Mouse (Mus musculus): ENCODE results near the gene Col25a1. TPM values are rescaled to one million over a fixed set of nuclear protein-coding genes. Genes with fewer than 3 reads are reported as not detected.

Col25a1 gene
- polyA plus RNA-seq, 1 experiment from 2014 or later, result 17.1 TPM

- Histone ChIP-seq H3K4me1 (ENCODE audit: control insufficient read depth, insufficient read depth, low read length) (no peaks in the 10 kb centered on the region), H3K27ac (replicated peaks; ENCODE audit: low read depth, low read length) (no peak overlapping the region), H3K9ac (replicated peaks; ENCODE audit: low read length) (no peak overlapping the region), H3K4me3 (replicated peaks; ENCODE audit: low read depth, low read length) (no peak overlapping the region), H3K27me3 (ENCODE audit: control insufficient read depth, insufficient read depth, low read length) (no peaks in the 10 kb centered on the region), H3K4me2 (ENCODE audit: low read length) (no peak overlapping the region), H3K36me3 (ENCODE audit: control insufficient read depth, insufficient read depth, low read length) (no peaks in the 10 kb centered on the region), H3K9me3 (ENCODE audit: control insufficient read depth, low read length) (no peaks in the 10 kb centered on the region)
- ATAC-seq (ENCODE audit: low FRiP score, low TSS enrichment), result no peak
- no peak for DNase-seq
- 72% methylated on average over 1 of the region's 1 CpGs for WGBS
Observed at GRCm38 (mm10) chr3:130237852-130238251, 106.6 kb downstream of the Col25a1 start.

DNA sequence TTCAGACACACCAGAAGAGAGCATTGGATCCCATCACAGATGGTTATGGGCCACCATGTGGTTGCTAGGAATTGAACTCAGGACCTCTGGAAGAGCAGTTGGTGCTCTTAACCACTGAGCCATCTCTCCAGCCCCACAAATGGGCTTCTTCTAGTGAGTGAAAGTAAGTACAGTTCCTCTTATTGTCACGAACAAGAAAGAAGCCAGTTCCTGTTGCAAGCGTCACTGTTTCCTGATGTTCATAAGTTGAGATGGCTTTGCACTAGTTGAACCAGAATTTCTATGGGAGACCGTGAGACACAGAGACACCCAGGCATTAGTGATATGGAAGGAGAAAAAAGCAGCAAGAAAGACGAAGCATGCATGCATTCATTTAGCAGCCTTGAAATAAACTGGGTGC lies 110.6 kb downstream of the Col25a1 start:
- Histone ChIP-seq H3K36me3 (ENCODE audit: control insufficient read depth, insufficient read depth, low read length) (no peaks in the 10 kb centered on the region), H3K4me2 (ENCODE audit: low read length) (no peak overlapping the region), H3K27me3 (ENCODE audit: control insufficient read depth, insufficient read depth, low read length) (no peaks in the 10 kb centered on the region), H3K4me1 (ENCODE audit: control insufficient read depth, insufficient read depth, low read length) (no peaks in the 10 kb centered on the region), H3K9ac (replicated peaks; ENCODE audit: low read length) (no peak overlapping the region), H3K27ac (replicated peaks; ENCODE audit: low read depth, low read length) (no peak overlapping the region), H3K4me3 (replicated peaks; ENCODE audit: low read depth, low read length) (no peak overlapping the region), H3K9me3 (ENCODE audit: control insufficient read depth, low read length) (no peaks in the 10 kb centered on the region)
- DNase-seq (no peak), ATAC-seq (ENCODE audit: low FRiP score, low TSS enrichment) (no peak)
- WGBS, result 97% methylated on average over 4 of the region's 4 CpGs

DNA sequence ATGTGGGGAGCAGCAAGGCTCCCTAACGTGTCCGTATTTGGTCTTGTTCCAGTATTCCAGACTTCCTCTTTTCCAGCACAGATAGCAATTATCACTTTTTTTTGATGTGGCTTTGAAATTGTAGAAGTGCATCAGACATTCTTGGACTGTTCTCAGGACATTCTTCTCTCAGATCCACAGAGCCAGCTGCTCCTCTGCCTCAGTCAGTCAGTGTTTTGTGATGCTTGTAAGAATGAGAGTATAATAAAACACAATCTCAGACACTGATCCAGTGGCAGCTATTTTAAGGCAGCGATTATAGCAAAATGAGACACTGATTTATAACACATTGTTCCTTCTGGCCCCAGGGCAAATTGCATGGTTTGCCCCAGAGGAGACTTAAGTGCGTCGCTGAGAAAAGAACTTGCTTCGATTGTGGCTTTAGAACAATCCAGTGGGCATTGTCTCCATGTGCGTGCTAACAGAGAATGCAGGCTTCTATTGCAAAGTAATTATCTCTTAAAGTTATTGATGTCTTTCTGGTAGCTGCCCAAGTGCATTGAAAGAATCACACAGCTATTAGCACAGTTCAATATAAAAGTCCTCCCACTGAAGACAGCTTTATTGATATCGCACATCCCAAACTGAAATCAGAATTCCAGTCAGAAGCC lies 111.5 kb downstream of the Col25a1 start:
- Histone ChIP-seq H3K27me3 (ENCODE audit: control insufficient read depth, insufficient read depth, low read length) (no peaks in the 10 kb centered on the region), H3K36me3 (ENCODE audit: control insufficient read depth, insufficient read depth, low read length) (no peaks in the 10 kb centered on the region), H3K9me3 (ENCODE audit: control insufficient read depth, low read length) (no peaks in the 10 kb centered on the region), H3K4me3 (replicated peaks; ENCODE audit: low read depth, low read length) (no peak overlapping the region), H3K4me1 (ENCODE audit: control insufficient read depth, insufficient read depth, low read length) (no peaks in the 10 kb centered on the region), H3K9ac (replicated peaks; ENCODE audit: low read length) (no peak overlapping the region), H3K4me2 (ENCODE audit: low read length) (no peak overlapping the region), H3K27ac (replicated peaks; ENCODE audit: low read depth, low read length) (no peak overlapping the region)
- DNase-seq, result peak; percentile 54
- ATAC-seq (ENCODE audit: low FRiP score, low TSS enrichment), result no peak
- WGBS, result 54% methylated on average over 8 of the region's 8 CpGs

- 88% methylated on average over 7 of the region's 7 CpGs for WGBS
- H3K9ac ChIP-seq (replicated peaks; ENCODE audit: low read length), result no peak overlapping the region
- DNase-seq (no peak), ATAC-seq (ENCODE audit: low FRiP score, low TSS enrichment) (no peak)
- no peak overlapping the region for H3K4me2 ChIP-seq (ENCODE audit: low read length)
- H3K4me3 ChIP-seq (replicated peaks; ENCODE audit: low read depth, low read length), result no peak overlapping the region
- no peaks in the 10 kb centered on the region for H3K36me3 ChIP-seq (ENCODE audit: control insufficient read depth, insufficient read depth, low read length)
- H3K27ac ChIP-seq (replicated peaks; ENCODE audit: low read depth, low read length), result no peak overlapping the region
- H3K27me3 ChIP-seq (ENCODE audit: control insufficient read depth, insufficient read depth, low read length), result no peaks in the 10 kb centered on the region
- no peaks in the 10 kb centered on the region for H3K4me1 ChIP-seq (ENCODE audit: control insufficient read depth, insufficient read depth, low read length)
- H3K9me3 ChIP-seq (ENCODE audit: control insufficient read depth, low read length), result no peaks in the 10 kb centered on the region
Observed at GRCm38 (mm10) chr3:130252355-130252754, 121.1 kb downstream of the Col25a1 start.

GRCm38 (mm10) chr3:130256059-130256458 lies 124.8 kb downstream of the Col25a1 start:
- WGBS, result 93% methylated on average over 3 of the region's 3 CpGs
- Histone ChIP-seq H3K9ac (replicated peaks; ENCODE audit: low read length) (no peak overlapping the region), H3K27ac (replicated peaks; ENCODE audit: low read depth, low read length) (no peak overlapping the region), H3K27me3 (ENCODE audit: control insufficient read depth, insufficient read depth, low read length) (no peaks in the 10 kb centered on the region), H3K36me3 (ENCODE audit: control insufficient read depth, insufficient read depth, low read length) (no peaks in the 10 kb centered on the region), H3K4me2 (ENCODE audit: low read length) (no peak overlapping the region), H3K9me3 (ENCODE audit: control insufficient read depth, low read length) (no peaks in the 10 kb centered on the region), H3K4me3 (replicated peaks; ENCODE audit: low read depth, low read length) (no peak overlapping the region), H3K4me1 (ENCODE audit: control insufficient read depth, insufficient read depth, low read length) (no peaks in the 10 kb centered on the region)
- ATAC-seq (ENCODE audit: low FRiP score, low TSS enrichment) (no peak), DNase-seq (no peak)

- Histone ChIP-seq H3K4me1 (ENCODE audit: control insufficient read depth, insufficient read depth, low read length) (no peaks in the 10 kb centered on the region), H3K27ac (replicated peaks; ENCODE audit: low read depth, low read length) (no peak overlapping the region), H3K27me3 (ENCODE audit: control insufficient read depth, insufficient read depth, low read length) (no peaks in the 10 kb centered on the region), H3K36me3 (ENCODE audit: control insufficient read depth, insufficient read depth, low read length) (no peaks in the 10 kb centered on the region), H3K9me3 (ENCODE audit: control insufficient read depth, low read length) (no peaks in the 10 kb centered on the region), H3K4me3 (replicated peaks; ENCODE audit: low read depth, low read length) (no peak overlapping the region), H3K9ac (replicated peaks; ENCODE audit: low read length) (no peak overlapping the region), H3K4me2 (ENCODE audit: low read length) (no peak overlapping the region)
- ATAC-seq (ENCODE audit: low FRiP score, low TSS enrichment) (no peak), DNase-seq (no peak)
- WGBS, result 92% methylated on average over 7 of the region's 7 CpGs
Observed at GRCm38 (mm10) chr3:130256610-130257009, 125.3 kb downstream of the Col25a1 start.

DNA sequence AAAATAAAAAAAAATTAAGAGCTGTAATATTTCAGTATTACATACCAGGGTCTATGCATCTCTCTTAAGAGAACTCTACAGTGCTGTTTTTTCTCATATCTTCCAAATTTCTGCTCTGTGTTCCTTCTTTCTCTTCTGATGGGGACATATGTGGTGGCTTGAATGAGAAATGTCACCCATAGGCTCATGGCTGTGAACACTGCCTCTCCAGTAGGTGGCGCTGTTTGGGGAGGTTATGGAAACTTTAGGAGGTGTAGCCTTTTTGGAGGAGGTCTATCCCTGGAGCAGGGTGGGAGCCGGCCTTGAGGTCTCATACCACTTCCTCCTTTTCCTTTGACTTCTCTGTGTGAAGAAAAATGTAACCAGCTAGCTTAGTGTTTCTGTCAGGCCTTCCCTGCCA lies 128.4 kb downstream of the Col25a1 start:
- Histone ChIP-seq H3K9ac (replicated peaks; ENCODE audit: low read length) (no peak overlapping the region), H3K27ac (replicated peaks; ENCODE audit: low read depth, low read length) (no peak overlapping the region), H3K4me3 (replicated peaks; ENCODE audit: low read depth, low read length) (no peak overlapping the region), H3K36me3 (ENCODE audit: control insufficient read depth, insufficient read depth, low read length) (no peaks in the 10 kb centered on the region), H3K4me1 (ENCODE audit: control insufficient read depth, insufficient read depth, low read length) (no peaks in the 10 kb centered on the region), H3K4me2 (ENCODE audit: low read length) (no peak overlapping the region), H3K9me3 (ENCODE audit: control insufficient read depth, low read length) (no peaks in the 10 kb centered on the region), H3K27me3 (ENCODE audit: control insufficient read depth, insufficient read depth, low read length) (no peaks in the 10 kb centered on the region)
- ATAC-seq (ENCODE audit: low FRiP score, low TSS enrichment) (no peak), DNase-seq (no peak)
- 94% methylated on average over 2 of the region's 2 CpGs for WGBS

GRCm38 (mm10) chr3:130260316-130260715 lies 129.0 kb downstream of the Col25a1 start:
- H3K27ac ChIP-seq (replicated peaks; ENCODE audit: low read depth, low read length), result no peak overlapping the region
- 89% methylated on average over 2 of the region's 2 CpGs for WGBS
- H3K36me3 ChIP-seq (ENCODE audit: control insufficient read depth, insufficient read depth, low read length), result no peaks in the 10 kb centered on the region
- no peaks in the 10 kb centered on the region for H3K27me3 ChIP-seq (ENCODE audit: control insufficient read depth, insufficient read depth, low read length)
- no peak for ATAC-seq (ENCODE audit: low FRiP score, low TSS enrichment)
- no peak overlapping the region for H3K4me3 ChIP-seq (replicated peaks; ENCODE audit: low read depth, low read length)
- H3K9ac ChIP-seq (replicated peaks; ENCODE audit: low read length), result no peak overlapping the region
- H3K4me1 ChIP-seq (ENCODE audit: control insufficient read depth, insufficient read depth, low read length), result no peaks in the 10 kb centered on the region
- H3K4me2 ChIP-seq (ENCODE audit: low read length), result no peak overlapping the region
- no peak for DNase-seq
- no peaks in the 10 kb centered on the region for H3K9me3 ChIP-seq (ENCODE audit: control insufficient read depth, low read length)

GRCm38 (mm10) chr3:130265104-130265503 lies 133.8 kb downstream of the Col25a1 start:
- WGBS, result 89% methylated on average over 9 of the region's 9 CpGs
- Histone ChIP-seq H3K4me3 (replicated peaks; ENCODE audit: low read depth, low read length) (no peak overlapping the region), H3K27me3 (ENCODE audit: control insufficient read depth, insufficient read depth, low read length) (no peaks in the 10 kb centered on the region), H3K36me3 (ENCODE audit: control insufficient read depth, insufficient read depth, low read length) (no peaks in the 10 kb centered on the region), H3K9ac (replicated peaks; ENCODE audit: low read length) (no peak overlapping the region), H3K4me2 (ENCODE audit: low read length) (no peak overlapping the region), H3K9me3 (ENCODE audit: control insufficient read depth, low read length) (no peaks in the 10 kb centered on the region), H3K27ac (replicated peaks; ENCODE audit: low read depth, low read length) (no peak overlapping the region), H3K4me1 (ENCODE audit: control insufficient read depth, insufficient read depth, low read length) (no peaks in the 10 kb centered on the region)
- no peak for ATAC-seq (ENCODE audit: low FRiP score, low TSS enrichment)
- no peak for DNase-seq

Data from midbrain, embryonic 14.5 days (tissue).